ENCODE assay signal across 8 mouse cellular contexts in the genomic region with DNA sequence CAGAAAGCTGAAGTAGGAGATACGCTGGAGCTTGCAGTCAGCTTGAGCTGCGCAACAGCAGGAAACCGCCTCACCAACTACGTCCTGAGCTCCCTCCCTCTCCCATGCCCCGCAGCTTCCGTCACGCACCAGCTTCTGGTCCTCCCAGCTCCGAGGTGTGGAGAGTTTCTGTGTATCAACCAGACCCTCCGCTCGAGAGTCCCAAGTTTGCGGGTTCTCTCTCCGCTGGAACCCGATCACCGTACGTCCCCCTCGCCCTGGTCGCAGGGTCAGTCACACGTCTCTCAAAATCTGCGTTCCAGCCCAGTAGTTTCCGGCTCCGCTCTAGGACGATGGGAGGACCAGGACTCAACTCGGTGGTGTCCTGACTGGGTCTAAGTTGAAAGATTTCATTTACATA. TPM values are rescaled to one million over a fixed set of nuclear protein-coding genes. Genes with fewer than 3 reads are reported as not detected.
DNase-seq lines count a peak whose midpoint lies in the region; ATAC-seq lines count a peak whose summit lies in the region.

A gene (minus strand): TSS at position 282 of the 400 bp plus-strand sequence.

- H3K4me1 ChIP-seq in intestine, embryonic 14.5 days (replicated peaks; ENCODE audit: control insufficient read depth, insufficient read depth, low read length) = peaks cover 10% of the 10 kb centered on the region; the same call in 1 of the 2 replicates

- peaks cover 24% of the 10 kb centered on the region for H3K36me3 ChIP-seq in intestine, embryonic 14.5 days (ENCODE audit: control insufficient read depth, insufficient read depth, low read length)

- H3K4me3 ChIP-seq in intestine, embryonic 14.5 days (ENCODE audit: low read depth, low read length) = peak within 1 kb of the TSS; percentile 79

- peak within 1 kb of the TSS; percentile 63 for H3K9ac ChIP-seq in intestine, embryonic 14.5 days (ENCODE audit: low read length)

- under 1% methylated on average over 23 of the region's 23 CpGs for WGBS in intestine, embryonic 14.5 days

- no peaks in the 10 kb centered on the region for H3K27me3 ChIP-seq in intestine, embryonic 14.5 days (replicated peaks; ENCODE audit: control insufficient read depth, insufficient read depth, low read length)

- intact Hi-C loops in left cerebral cortex, postnatal 14 days (cut with DNase I) = loop anchor here (2.0 to 5.0 kb wide), 2 partner anchors 25 to 51 kb away; a partner anchor contains a TSS

- H3K27ac ChIP-seq in intestine, embryonic 14.5 days (ENCODE audit: low read depth) = peak within 1 kb of the TSS; percentile 60

- DNase-seq in gastrocnemius, postnatal 25 days = peak; percentile 75
- DNase-seq in intestine, embryonic 14.5 days (ENCODE audit: low spot score) = peak; percentile 95
- peak; percentile 77 to 83 for DNase-seq in left cerebral cortex, postnatal 14 days (ENCODE audit: low spot score in 2 of 2)
- DNase-seq in mesoderm, embryonic 11.5 days (ENCODE audit: low read depth, low spot score) = peak; percentile 88
- peak; percentile 78 to 81 for DNase-seq in right cerebral cortex, postnatal 36 days (ENCODE audit: low spot score in 2 of 2)
- peak; percentile 88 for DNase-seq in yolk sac, embryonic 10.5 days (ENCODE audit: low spot score)

- H3K9me3 ChIP-seq in intestine, embryonic 14.5 days (ENCODE audit: control insufficient read depth, low read length) = no peaks in the 10 kb centered on the region

- peak; percentile 96 for ATAC-seq in activated CD4-positive, CD25-positive, alpha-beta regulatory T cell, adult 4 months
- ATAC-seq in common myeloid progenitor, adult 5-6 weeks (replicated peaks; ENCODE audit: low read depth, poor library complexity, severe bottlenecking) = peak; percentile 98
- ATAC-seq in intestine, embryonic 14.5 days (replicated peaks; ENCODE audit: low FRiP score, low TSS enrichment, low read depth) = peak; percentile 86

- peak within 1 kb of the TSS; percentile 68 for H3K4me2 ChIP-seq in intestine, embryonic 14.5 days (ENCODE audit: low read length)

RNA-seq across cellular contexts. Expression of the gene that starts here (rescaled TPM):
- 10 to 100 TPM; 52.6 to 54.9 TPM for polyA plus RNA-seq in activated CD4-positive, CD25-positive, alpha-beta regulatory T cell, adult 4 months (2017; shearing (Covaris generic))
- 18.6 and 27.6 TPM in 2 replicates for total RNA-seq in common myeloid progenitor, adult 5-6 weeks (2017)
- total RNA-seq in gastrocnemius, postnatal 25 days (2021) = 10 to 100 TPM; 10.2 to 10.3 TPM
- 23.0 and 29.7 TPM in 2 replicates for polyA plus RNA-seq in intestine, embryonic 14.5 days (2014; fragmentation: Nextera tagmentation; extraction: Ambion mirVana)
- total RNA-seq in left cerebral cortex, postnatal 14 days (2021) = 10 to 100 TPM; 33.9 to 39.7 TPM

Comparison
In these comparisons a context has a peak if more than half of its experiments do, and no peak if none do; other contexts are left out.
1. Peak in every context shown above with its lines: DNase-seq, ATAC-seq, H3K4me3 ChIP-seq and H3K27ac ChIP-seq.